15 mouse cellular contexts compared by ENCODE assay signal in genomic region chr16:90997822-90998221, GRCm38 (mm10). TPM values are rescaled to one million over a fixed set of nuclear protein-coding genes. Genes with fewer than 3 reads are reported as not detected.
DNase-seq lines count a peak whose midpoint lies in the region.
"Had no signal": no experiment of that assay in that cellular context is flagged by ENCODE, and none has a peak within 500 bp of the region (broad histone marks: within the 10 kb centered on the region; RNA-seq: fewer than 3 reads in every experiment).

No protein-coding gene starts in this region.

- DNase-seq in cerebellum, adult 9-10 months, result peak; percentile 21
- DNase-seq in cerebellum, adult 11 months, result no peak
- DNase-seq in layer of hippocampus, adult 9-11 months, result peak; percentile 47
- DNase-seq in layer of hippocampus, adult 8-10 months (ENCODE audit: low spot score in 2 of 2), result no peak
- peak; percentile 49 for DNase-seq in right cerebral cortex, adult 18-20 months
- no peak for DNase-seq in right cerebral cortex, postnatal 25 days
- peak; percentile 21 for DNase-seq in induced T-regulatory cell, adult 2 months (ENCODE audit: low read depth)
- no peak for DNase-seq in embryo, embryonic 9.5 days (ENCODE audit: extremely low spot score)
- DNase-seq: adrenal gland, postnatal 36 days; cerebellum, adult 9-11 months; embryo, embryonic 11 days; heart, adult 2 months; heart, postnatal 10 days; kidney, postnatal 25 days; thymus, postnatal 14 days had no signal

RNA-seq across cellular contexts. Expression of gene Synj1, which starts 13.3 kb away (rescaled TPM):
- 100 to 1,000 TPM; 396 to 439 (median 423) TPM for total RNA-seq in layer of hippocampus, adult 8-10 months (2022)

RNA-seq across cellular contexts. Expression of gene Paxbp1, which starts 46.5 kb away (rescaled TPM):
- 10 to 100 TPM; 57.5 to 84.8 (median 69.6) TPM for total RNA-seq in layer of hippocampus, adult 8-10 months (2022)

Comparison
In these comparisons a context has a peak if more than half of its experiments do, and no peak if none do; other contexts are left out.
1. DNase-seq: peak in cerebellum, adult 9-10 months (single experiment), layer of hippocampus, adult 9-11 months (single experiment), right cerebral cortex, adult 18-20 months (single experiment) and induced T-regulatory cell, adult 2 months (single experiment); none in cerebellum, adult 11 months (single experiment), layer of hippocampus, adult 8-10 months (0 of 2), right cerebral cortex, postnatal 25 days (single experiment) and embryo, embryonic 9.5 days (single experiment).